Mouse (Mus musculus) myocyte (in vitro differentiated cells): ENCODE measurements around the gene Fam217b.

Experiments
- CEBPB ChIP-seq: IDR thresholded peaks from 2 replicates; pipeline ENCODE4 v1.6.1; 2011; ENCODE audit warnings: mild to moderate bottlenecking, moderate library complexity; ENCODE audit not compliant: poor library complexity, insufficient read depth, severe bottlenecking
- E2F4 ChIP-seq: IDR thresholded peaks from one replicate; pipeline ENCODE4 v1.6.1; 2011; ENCODE audit warnings: mild to moderate bottlenecking, control low read depth, moderate library complexity; ENCODE audit not compliant: insufficient read depth
- MAX ChIP-seq: IDR thresholded peaks from one replicate; pipeline ENCODE4 v1.6.1; 2011; ENCODE audit warnings: low read depth, mild to moderate bottlenecking, control low read depth
- POLR2A ChIP-seq: IDR thresholded peaks from one replicate; pipeline ENCODE4 v1.6.1; 2011; ENCODE audit warnings: low read depth, mild to moderate bottlenecking, control low read depth, moderate library complexity; ENCODE audit not compliant: insufficient read length
- POLR2AphosphoS2 ChIP-seq: IDR thresholded peaks from one replicate; pipeline ENCODE4 v1.6.1; 2011; ENCODE audit warnings: low read depth, control low read depth; ENCODE audit not compliant: insufficient read length
- REST ChIP-seq: IDR thresholded peaks from one replicate; pipeline ENCODE4 v1.6.1; 2011; ENCODE audit warnings: mild to moderate bottlenecking, control low read depth, moderate library complexity; ENCODE audit not compliant: insufficient read depth, insufficient read length
- SRF ChIP-seq: IDR thresholded peaks from one replicate; pipeline ENCODE4 v1.6.1; 2011; ENCODE audit warnings: low read depth; ENCODE audit not compliant: control insufficient read depth, insufficient read length
- TCF12 ChIP-seq: IDR thresholded peaks from one replicate; pipeline ENCODE4 v1.6.1; 2011; ENCODE audit warnings: mild to moderate bottlenecking, control low read depth; ENCODE audit not compliant: poor library complexity, insufficient read depth, severe bottlenecking
- TCF3 ChIP-seq: IDR thresholded peaks from one replicate; pipeline ENCODE4 v1.6.1; 2011; ENCODE audit warnings: low read depth, control low read depth; ENCODE audit not compliant: insufficient read length
- USF1 ChIP-seq: IDR thresholded peaks from one replicate; pipeline ENCODE4 v1.6.1; 2011; ENCODE audit warnings: low read depth, mild to moderate bottlenecking, control low read depth, moderate library complexity

DNA sequence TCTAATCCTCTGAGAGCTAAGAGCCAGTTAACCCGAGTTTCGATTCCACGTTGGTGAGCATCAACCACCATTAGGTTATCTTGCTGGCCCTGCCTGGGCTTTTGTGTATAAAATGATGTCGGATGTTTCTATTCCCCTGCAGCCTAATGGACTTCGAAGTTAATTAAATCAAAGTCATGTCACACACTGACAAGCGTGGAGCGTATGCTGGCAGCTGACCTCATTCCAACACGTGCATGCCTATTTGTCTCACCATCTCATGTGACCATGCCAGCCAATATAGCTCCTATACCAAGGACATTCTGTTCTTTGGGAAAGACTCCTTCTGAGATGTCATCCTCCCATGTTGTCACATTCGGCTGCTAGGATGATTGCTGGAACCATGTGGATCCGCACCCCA, 59.6 kb downstream of the Fam217b start:
- TF ChIP-seq POLR2A (no peak), TCF12 (no peak), USF1 (no peak), SRF (no peak), MAX (no peak), POLR2AphosphoS2 (no peak), CEBPB (no peak), E2F4 (no peak), REST (no peak), TCF3 (no peak)
